Mouse (Mus musculus): ENCODE results near the gene Pirb. TPM values are rescaled to one million over a fixed set of nuclear protein-coding genes. Genes with fewer than 3 reads are reported as not detected.
A peak's percentile ranks its signal among the peaks of the same experiment; 100 is the strongest.

Pirb gene
- polyA plus RNA-seq, 1 experiment from 2014 or later: 0.12 TPM

- H3K27me3 ChIP-seq (ENCODE audit: control insufficient read depth, insufficient read depth, low read length): no peaks in the 10 kb centered on the region
- no peaks in the 10 kb centered on the region for H3K9me3 ChIP-seq (ENCODE audit: control insufficient read depth, low read length)
- peak; percentile 43 for ATAC-seq (replicated peaks; ENCODE audit: low FRiP score)
- H3K4me3 ChIP-seq (ENCODE audit: low read depth, low read length): peak overlapping the region; percentile 69
- H3K9ac ChIP-seq (ENCODE audit: low read length): peak overlapping the region; percentile 79
- peak overlapping the region; percentile 79 for H3K4me2 ChIP-seq (ENCODE audit: low read depth, low read length, severe bottlenecking)
- H3K4me1 ChIP-seq (replicated peaks; ENCODE audit: control insufficient read depth, insufficient read depth, low read length): peaks cover 16% of the 10 kb centered on the region
- DNase-seq (ENCODE audit: low spot score): no peak
- peak overlapping the region; percentile 73; the same call in 1 of the 2 replicates for H3K27ac ChIP-seq (ENCODE audit: low read depth, low read length)
- peaks cover 18% of the 10 kb centered on the region for H3K36me3 ChIP-seq (ENCODE audit: control insufficient read depth, insufficient read depth, low read length)
- WGBS: 34% methylated on average over 15 of the region's 15 CpGs
Observed at GRCm38 (mm10) chr7:3664524-3665214, 55.5 kb downstream of the Pirb start.

Other genes starting within 250 kb of the Pirb start
- not detected in 2 replicates for gene Tarm1, start 217.8 kb downstream of the Pirb start, polyA plus RNA-seq (2014; fragmentation: Nextera tagmentation; extraction: Ambion mirVana)
- 0.15 and 0.36 TPM in 2 replicates for gene Oscar, start 104.2 kb downstream of the Pirb start, polyA plus RNA-seq (2014; fragmentation: Nextera tagmentation; extraction: Ambion mirVana)
- 338 and 353 TPM in 2 replicates for gene Ndufa3, start 103.0 kb downstream of the Pirb start, polyA plus RNA-seq (2014; fragmentation: Nextera tagmentation; extraction: Ambion mirVana)
- gene Tfpt, start 90.5 kb downstream of the Pirb start, polyA plus RNA-seq (2014; fragmentation: Nextera tagmentation; extraction: Ambion mirVana): 30.0 and 31.9 TPM in 2 replicates
- gene Prpf31, start 90.4 kb downstream of the Pirb start, polyA plus RNA-seq (2014; fragmentation: Nextera tagmentation; extraction: Ambion mirVana): 157 and 164 TPM in 2 replicates
- gene Cnot3, start 75.1 kb downstream of the Pirb start, polyA plus RNA-seq (2014; fragmentation: Nextera tagmentation; extraction: Ambion mirVana): 80.4 and 88.1 TPM in 2 replicates
- gene Leng1, start 54.6 kb downstream of the Pirb start, polyA plus RNA-seq (2014; fragmentation: Nextera tagmentation; extraction: Ambion mirVana): 15.0 and 16.1 TPM in 2 replicates
- 2.1 and 3.5 TPM in 2 replicates for gene Tmc4, start 42.8 kb downstream of the Pirb start, polyA plus RNA-seq (2014; fragmentation: Nextera tagmentation; extraction: Ambion mirVana)
- 243 and 269 TPM in 2 replicates for gene Tsen34, start 27.5 kb downstream of the Pirb start, polyA plus RNA-seq (2014; fragmentation: Nextera tagmentation; extraction: Ambion mirVana)
- gene Mboat7, start 26.9 kb downstream of the Pirb start, polyA plus RNA-seq (2014; fragmentation: Nextera tagmentation; extraction: Ambion mirVana): 37.1 and 40.2 TPM in 2 replicates
- gene Rps9, start 16.4 kb downstream of the Pirb start, polyA plus RNA-seq (2014; fragmentation: Nextera tagmentation; extraction: Ambion mirVana): 1,200 and 1,214 TPM in 2 replicates
- not detected in 2 replicates for gene Gm15448, start 105.3 kb upstream of the Pirb start, polyA plus RNA-seq (2014; fragmentation: Nextera tagmentation; extraction: Ambion mirVana)
- gene Pira2, start 124.7 kb upstream of the Pirb start, polyA plus RNA-seq (2014; fragmentation: Nextera tagmentation; extraction: Ambion mirVana): not detected in 2 replicates
- gene Gm14548, start 177.7 kb upstream of the Pirb start, polyA plus RNA-seq (2014; fragmentation: Nextera tagmentation; extraction: Ambion mirVana): not detected in 2 replicates
- gene Lilra6, start 195.1 kb upstream of the Pirb start, polyA plus RNA-seq (2014; fragmentation: Nextera tagmentation; extraction: Ambion mirVana): not detected in 2 replicates

Data from forebrain, embryonic 11.5 days (tissue).